Mouse (Mus musculus) spleen, adult 12 weeks (tissue): ENCODE measurements around the gene St3gal2.
A peak's percentile ranks its signal among the peaks of the same experiment; 100 is the strongest.
"Not testable (repeated sequence)": the region's sequence is repeated elsewhere in the genome, so short reads cannot be mapped to it uniquely, and the experiment has no call there.

Experiments
- DNase-seq: peaks from one replicate; pipeline ENCODE4 v3.0.0; 2022; ENCODE audit warnings: low spot score

Gene St3gal2

DNA sequence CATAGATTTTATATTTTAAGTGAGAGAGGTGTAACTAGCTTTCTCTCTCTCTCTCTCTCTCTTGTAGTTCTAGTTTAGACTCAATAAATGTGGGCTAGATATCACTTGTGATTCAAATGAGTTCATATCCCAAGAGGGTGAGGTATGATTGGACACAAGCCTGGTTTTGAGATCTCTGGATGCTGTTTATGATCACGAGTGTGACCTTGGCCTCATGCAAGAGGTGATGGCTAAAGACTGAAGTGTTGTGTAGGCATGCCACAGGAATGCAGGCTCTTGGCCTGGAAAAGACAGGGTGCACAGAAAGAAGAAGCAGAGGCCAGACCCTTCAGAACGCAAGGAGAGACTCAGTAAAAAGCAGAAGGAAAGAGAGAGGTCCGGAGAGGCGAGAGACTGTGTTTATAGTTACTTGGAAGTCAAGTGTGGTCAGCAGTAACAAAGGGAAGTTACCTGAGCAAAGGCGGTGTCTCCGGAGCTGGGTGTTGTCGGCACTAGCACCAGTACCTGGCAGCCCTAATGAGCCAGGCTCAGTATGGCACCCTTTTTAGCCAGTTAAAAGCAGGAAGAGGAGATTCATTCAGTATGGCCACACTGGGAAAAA, 24.7 kb downstream of the St3gal2 start:
- DNase-seq: no peak

GRCm38 (mm10) chr8:110945716-110946115, 26.0 kb downstream of the St3gal2 start:
- no peak for DNase-seq

DNA sequence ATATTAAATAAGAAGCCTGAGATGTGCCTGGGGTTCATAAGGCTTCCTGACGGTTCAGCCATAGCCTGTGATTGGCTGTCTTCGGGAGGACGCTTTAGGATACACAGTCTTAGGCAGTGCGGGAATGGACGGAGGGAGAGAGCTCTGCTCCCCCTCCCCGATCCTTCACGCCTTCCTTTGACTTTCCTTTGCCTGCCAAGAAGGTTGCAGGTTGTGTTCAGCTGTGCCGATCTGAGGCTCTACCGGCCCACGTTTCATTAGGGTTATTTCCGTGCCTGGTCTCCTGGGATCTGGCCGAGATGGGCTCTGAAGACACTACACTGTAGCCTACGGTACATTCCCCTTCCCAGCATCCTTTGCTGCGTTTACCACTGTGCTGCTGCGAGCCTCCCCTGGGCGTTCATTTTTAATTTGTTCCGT, 30.4 kb downstream of the St3gal2 start:
- DNase-seq: no peak

DNA sequence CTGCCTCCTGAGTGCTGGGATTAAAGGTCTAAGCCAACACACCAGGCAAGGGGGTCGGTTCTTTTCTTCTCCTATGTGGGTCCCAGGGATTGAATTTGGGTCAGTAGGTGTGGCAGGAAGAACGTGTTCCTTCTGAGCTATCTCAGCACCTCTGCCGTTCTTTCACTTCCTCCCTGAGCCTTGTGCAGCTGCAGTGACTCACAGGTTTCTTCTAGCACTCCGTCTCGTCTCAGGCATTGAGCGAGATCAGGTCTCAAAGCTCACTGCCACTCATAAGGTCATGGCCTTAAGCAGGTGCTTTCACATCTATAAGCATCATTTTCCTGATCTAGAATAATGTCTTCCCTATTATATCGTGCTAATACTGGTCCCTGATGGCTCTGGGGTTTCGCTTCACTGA, 35.1 kb downstream of the St3gal2 start:
- DNase-seq: no peak

- no peak for DNase-seq
Observed at GRCm38 (mm10) chr8:110956619-110957450, 37.1 kb downstream of the St3gal2 start.

DNA sequence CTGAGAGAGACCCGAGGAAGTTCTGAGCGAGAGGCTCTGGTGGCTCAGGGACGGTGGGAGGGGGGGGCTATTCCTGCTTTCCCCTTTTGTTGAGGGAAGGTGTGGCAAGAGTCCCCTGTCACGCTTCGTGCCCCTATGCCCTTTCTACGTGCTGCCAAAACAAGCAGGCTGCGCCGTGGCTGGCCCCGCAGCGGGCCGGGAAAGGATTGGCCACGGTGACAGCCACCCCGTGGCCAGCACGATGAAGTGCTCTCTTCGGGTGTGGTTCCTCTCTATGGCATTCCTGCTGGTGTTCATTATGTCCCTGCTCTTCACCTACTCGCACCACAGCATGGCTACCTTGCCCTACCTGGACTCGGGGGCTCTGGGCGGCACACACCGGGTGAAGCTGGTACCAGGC, 37.7 kb downstream of the St3gal2 start:
- no peak for DNase-seq

GRCm38 (mm10) chr8:110958135-110958534, 38.4 kb downstream of the St3gal2 start:
- DNase-seq: no peak

DNA sequence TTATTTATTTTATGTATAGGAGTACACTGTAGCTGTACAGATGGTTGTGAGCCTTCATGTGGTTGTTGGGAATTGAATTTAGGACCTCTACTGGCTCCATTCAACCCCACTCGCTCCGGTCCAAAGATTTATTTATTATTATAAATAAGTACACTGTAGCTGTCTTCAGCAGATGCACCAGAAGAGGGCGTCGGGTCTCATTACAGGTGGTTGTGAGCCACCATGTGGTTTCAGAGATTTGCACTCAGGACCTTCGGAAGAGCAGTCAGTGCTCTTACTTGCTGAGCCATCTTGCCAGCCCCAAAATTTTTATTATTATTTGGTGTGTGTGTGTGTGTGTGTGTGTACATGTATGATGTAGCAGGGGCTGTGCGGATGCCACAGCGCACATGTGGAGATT, 38.8 kb downstream of the St3gal2 start:
- not testable (repeated sequence) for DNase-seq

- DNase-seq: no peak
Observed at GRCm38 (mm10) chr8:110959071-110959780, 39.5 kb downstream of the St3gal2 start.

DNA sequence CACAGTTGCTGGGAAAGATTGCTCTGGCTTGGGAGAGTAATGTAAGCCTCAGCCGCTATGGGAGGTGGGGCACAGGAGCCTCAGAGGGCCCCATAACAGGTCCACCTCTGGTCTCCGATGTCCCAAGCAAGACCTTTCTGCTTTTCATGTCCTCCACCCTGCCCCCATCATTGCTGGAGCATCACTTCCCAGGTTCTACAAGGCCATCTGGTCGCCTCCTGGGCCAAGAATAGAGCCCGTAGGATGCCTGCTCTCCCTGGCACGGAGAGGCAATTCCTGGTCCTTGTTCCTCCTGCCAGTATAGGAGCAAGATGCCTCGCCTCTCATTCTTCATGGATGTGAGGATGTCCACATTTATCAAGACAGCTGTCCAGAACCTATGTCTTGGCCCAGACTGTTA, 40.2 kb downstream of the St3gal2 start:
- no peak for DNase-seq

DNA sequence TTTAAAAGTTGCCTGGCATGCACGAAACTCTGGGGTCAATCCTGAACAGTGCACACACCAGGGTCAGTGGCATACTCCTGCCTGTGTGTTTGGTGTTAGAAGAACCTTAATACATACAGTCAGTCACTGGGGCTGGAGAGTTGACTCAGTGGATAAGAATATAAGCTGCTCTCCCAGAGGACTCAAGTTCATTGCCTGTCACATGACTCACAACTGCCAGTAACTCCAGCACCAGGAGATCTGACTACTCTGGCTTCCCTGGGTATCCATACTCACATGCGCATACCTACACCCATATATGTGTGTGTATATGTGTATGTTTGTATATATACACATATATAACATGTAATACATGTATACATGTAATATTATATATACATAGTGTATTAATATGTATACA, 43.3 kb downstream of the St3gal2 start:
- no peak for DNase-seq

DNA sequence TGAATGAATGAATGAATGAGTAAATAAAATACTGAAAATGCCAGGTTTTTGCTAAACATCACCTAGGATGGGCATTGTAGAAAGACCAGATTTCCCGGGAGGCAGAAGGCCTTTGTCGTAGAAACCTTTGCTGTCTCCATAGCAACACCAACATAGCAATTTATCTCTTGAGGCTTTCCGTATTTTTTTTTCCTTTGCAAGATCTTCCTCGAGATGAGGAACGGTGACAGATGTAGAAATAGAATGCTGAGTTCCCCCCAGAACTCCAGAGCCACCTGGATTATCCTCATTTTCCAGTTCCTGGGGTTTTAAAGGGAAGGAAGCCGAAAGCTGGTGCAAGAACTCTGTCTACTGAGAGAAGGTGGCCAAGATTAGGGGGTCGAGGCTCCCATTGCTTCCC, 44.9 kb downstream of the St3gal2 start:
- no peak for DNase-seq

DNA sequence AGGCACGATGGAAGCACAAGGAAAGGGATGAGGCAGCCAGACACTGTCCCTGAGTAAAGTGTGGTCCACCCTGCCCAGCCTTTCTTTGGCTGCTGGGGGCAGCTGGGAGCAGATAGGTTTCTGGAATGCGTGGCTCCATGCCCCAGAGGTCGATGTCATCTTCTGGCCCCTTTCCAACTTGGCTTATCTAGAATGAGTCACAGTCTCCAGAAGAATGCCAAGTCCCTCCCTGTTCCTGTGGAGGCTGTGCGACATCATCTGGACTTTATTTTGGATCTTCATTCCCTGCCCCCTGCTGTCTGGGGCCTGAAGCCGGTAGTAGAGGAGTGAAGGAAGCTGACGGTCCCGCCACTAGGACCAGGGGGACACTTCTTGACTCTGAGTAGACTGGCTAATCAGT, 45.9 kb downstream of the St3gal2 start:
- peak; percentile 39 for DNase-seq

- no peak for DNase-seq
Observed at GRCm38 (mm10) chr8:110966586-110966985, 46.9 kb downstream of the St3gal2 start.

- DNase-seq: no peak
Observed at GRCm38 (mm10) chr8:110967326-110967725, 47.6 kb downstream of the St3gal2 start.

DNA sequence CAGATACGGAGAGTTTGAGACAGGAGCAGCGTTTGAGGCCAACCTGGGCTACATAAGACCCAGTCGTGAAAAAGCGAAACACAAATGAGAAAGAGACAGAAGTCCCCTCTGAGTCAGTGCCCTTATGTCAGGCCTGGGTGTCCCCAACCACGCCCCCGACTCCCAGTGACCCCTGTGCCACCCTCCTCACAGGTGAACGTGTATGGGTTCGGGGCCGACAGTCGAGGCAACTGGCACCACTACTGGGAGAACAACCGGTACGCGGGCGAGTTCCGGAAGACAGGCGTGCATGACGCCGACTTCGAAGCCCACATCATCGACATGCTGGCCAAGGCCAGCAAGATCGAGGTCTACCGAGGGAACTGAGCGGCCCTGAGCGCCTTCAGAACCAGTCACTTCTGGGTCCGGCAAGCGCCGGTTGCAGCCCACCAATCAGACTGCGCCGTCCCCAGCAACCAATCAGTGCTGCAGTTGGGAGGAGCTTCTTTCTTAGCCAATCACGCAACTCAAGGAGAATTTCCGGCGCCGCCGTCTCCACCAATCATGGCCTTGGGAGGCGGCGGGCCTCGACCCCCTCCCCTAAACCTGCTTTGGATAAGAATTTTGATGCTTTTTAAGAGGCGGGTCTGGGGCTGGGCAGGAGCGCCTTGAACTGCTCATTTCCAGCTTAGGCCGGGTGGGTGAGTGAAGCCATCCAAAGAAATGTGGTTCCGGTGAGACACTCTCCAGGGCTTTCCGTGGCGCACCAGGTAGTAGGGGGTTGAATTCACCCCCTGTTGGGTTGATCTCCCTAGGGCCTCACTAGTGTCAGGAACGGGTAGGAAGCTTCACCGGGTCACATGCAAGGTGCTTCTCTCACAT, 50.4 kb downstream of the St3gal2 start:
- peak; percentile 72 for DNase-seq

GRCm38 (mm10) chr8:110976532-110976931, 56.8 kb downstream of the St3gal2 start:
- DNase-seq: not testable (repeated sequence)

- DNase-seq: not testable (repeated sequence)
Observed at GRCm38 (mm10) chr8:110977987-110978386, 58.3 kb downstream of the St3gal2 start.

- no peak for DNase-seq
Observed at GRCm38 (mm10) chr8:110981304-110981703, 61.6 kb downstream of the St3gal2 start.

DNA sequence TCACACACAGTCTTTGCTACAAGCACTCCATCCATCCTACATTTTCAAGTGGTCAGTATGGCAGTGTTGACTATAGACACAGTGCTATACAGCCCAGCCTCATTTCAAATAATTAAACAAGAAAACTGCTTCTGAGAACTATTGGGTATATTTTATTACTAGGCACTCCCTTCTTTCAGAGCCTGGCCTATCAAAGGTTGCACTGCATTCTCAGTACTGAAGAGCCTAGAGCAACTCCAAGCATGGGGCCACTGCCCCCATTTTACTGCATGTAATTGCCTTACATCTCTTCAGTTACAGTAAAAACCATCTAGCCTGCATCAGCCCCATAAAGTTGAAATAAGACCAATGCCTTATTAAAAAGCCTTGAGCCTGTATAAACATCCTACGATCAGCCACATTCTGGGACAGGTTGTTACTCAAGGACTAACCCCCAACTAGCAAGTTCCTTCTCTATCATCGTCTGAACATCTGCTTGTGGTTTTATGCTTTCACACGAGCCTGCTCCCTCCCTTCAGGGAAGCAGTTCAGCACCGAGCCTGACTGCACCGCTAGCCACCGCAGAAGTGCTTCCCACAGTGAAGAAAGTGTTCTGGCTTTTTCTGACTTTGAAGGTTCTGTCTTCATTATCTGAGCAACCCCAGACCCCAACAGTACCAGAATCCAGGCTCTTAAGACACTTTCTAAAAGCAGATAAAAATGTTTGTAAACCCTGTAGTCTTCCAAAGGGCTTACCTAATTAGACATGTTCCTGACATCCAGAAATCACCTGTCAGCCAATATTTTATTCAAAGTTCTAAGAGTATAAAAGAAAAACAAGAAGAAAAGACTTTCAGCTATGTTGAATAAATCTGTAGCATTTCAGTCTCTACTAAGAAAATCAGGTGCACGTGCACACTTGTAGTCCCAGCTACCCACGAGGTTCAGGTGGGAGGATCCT, 68.4 kb downstream of the St3gal2 start:
- DNase-seq: no peak

DNA sequence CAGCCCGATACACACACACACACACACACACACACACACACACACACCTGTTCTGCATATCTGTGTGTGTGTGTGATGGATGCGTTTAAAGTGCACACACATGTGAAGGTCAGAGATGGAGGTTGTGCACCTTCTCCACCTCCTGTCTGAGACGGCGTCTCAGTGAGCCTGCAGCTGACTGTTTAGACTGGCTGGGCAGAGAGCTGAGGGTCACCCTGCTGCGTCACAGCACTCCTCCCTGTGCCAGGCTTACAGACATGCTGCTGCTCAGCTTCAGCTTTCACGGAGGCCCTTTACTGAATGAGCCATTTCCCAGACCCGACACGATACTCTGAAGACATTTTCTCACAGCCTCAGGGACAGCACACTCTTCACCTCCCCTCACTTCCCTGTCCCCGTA, 70.3 kb downstream of the St3gal2 start:
- DNase-seq: no peak
